ENCODE assay signal across 8 mouse cellular contexts in genomic region chr6:57702376-57702742, GRCm38 (mm10). TPM values are rescaled to one million over a fixed set of nuclear protein-coding genes. Genes with fewer than 3 reads are reported as not detected.
DNase-seq lines count a peak whose midpoint lies in the region; ATAC-seq and TF ChIP-seq lines count a peak whose summit lies in the region.

Gene Lancl2 (plus strand): TSS chr6:57702540.

- intact Hi-C loops in left cerebral cortex, postnatal 36 days (cut with DNase I), result loop anchor here (5.0 to 10.0 kb wide), 3 partner anchors 98 to 895 kb away; no protein-coding TSS in a partner anchor

- peak within 1 kb of the TSS; percentile 72 for H3K4me2 ChIP-seq in hindbrain, embryonic 14.5 days (replicated peaks)
- H3K4me2 ChIP-seq in midbrain, embryonic 14.5 days (ENCODE audit: low read length), result peak within 1 kb of the TSS; percentile 68

- no peak for TF ChIP-seq CTCF in testis, adult 2 months (IDR thresholded peaks at IDR 0.05; ENCODE audit: control insufficient read depth, insufficient read depth, insufficient replicate concordance, low read depth, low read length)

- no peak for DNase-seq in testis, postnatal 14 days (ENCODE audit: low spot score)
- DNase-seq in cerebellum, adult 9-11 months, result peak; percentile 75
- DNase-seq in gastrocnemius, adult 18-20 months (ENCODE audit: low spot score), result peak; percentile 22
- peak; percentile 70 for DNase-seq in hindbrain, embryonic 14.5 days (ENCODE audit: low spot score)
- peak in 1 of 2 experiments; percentile 64 for DNase-seq in left cerebral cortex, postnatal 36 days (ENCODE audit: low spot score in 2 of 2)
- peak; percentile 78 for DNase-seq in midbrain, embryonic 14.5 days
- DNase-seq in T-cell, adult 2 months (ENCODE audit: low spot score), result no peak

- H3K9me3 ChIP-seq in hindbrain, embryonic 14.5 days (ENCODE audit: control insufficient read depth, low read length), result no peaks in the 10 kb centered on the region
- no peaks in the 10 kb centered on the region for H3K9me3 ChIP-seq in midbrain, embryonic 14.5 days (ENCODE audit: control insufficient read depth, low read length)

- TF ChIP-seq POLR2A in testis, adult 2 months (IDR thresholded peaks at IDR 0.05; ENCODE audit: control insufficient read depth, low read depth, low read length), result no peak

- peak within 1 kb of the TSS; percentile 98 for H3K9ac ChIP-seq in hindbrain, embryonic 14.5 days
- H3K9ac ChIP-seq in midbrain, embryonic 14.5 days (replicated peaks; ENCODE audit: low read length), result peak within 1 kb of the TSS; percentile 98

- ATAC-seq in hindbrain, embryonic 14.5 days (ENCODE audit: low FRiP score), result peak; percentile 23
- ATAC-seq in midbrain, embryonic 14.5 days (ENCODE audit: low FRiP score, low TSS enrichment), result peak; percentile 39

- H3K27ac ChIP-seq in testis, adult 2 months (ENCODE audit: control insufficient read depth, insufficient read depth, low read depth, low read length), result peak within 1 kb of the TSS; percentile 100
- H3K27ac ChIP-seq in hindbrain, embryonic 14.5 days, result peak within 1 kb of the TSS; percentile 99
- peak within 1 kb of the TSS; percentile 100 for H3K27ac ChIP-seq in midbrain, embryonic 14.5 days (replicated peaks; ENCODE audit: low read depth, low read length)

- H3K27me3 ChIP-seq in testis, adult 2 months (ENCODE audit: control insufficient read depth, insufficient read depth, low read length), result no peaks in the 10 kb centered on the region
- H3K27me3 ChIP-seq in hindbrain, embryonic 14.5 days (ENCODE audit: control insufficient read depth, insufficient read depth, low read length), result no peaks in the 10 kb centered on the region
- H3K27me3 ChIP-seq in midbrain, embryonic 14.5 days (ENCODE audit: control insufficient read depth, insufficient read depth, low read length), result no peaks in the 10 kb centered on the region

- WGBS in hindbrain, embryonic 14.5 days, result under 1% methylated on average over 10 of the region's 10 CpGs
- 0% methylated on average over 10 of the region's 10 CpGs for WGBS in midbrain, embryonic 14.5 days

- H3K4me1 ChIP-seq in testis, adult 2 months (ENCODE audit: control insufficient read depth, insufficient read depth, low read length), result peaks cover 4% of the 10 kb centered on the region
- H3K4me1 ChIP-seq in hindbrain, embryonic 14.5 days (replicated peaks; ENCODE audit: control insufficient read depth, insufficient read depth, low read length), result peaks cover 27% of the 10 kb centered on the region
- H3K4me1 ChIP-seq in midbrain, embryonic 14.5 days (ENCODE audit: control insufficient read depth, insufficient read depth, low read length), result peaks cover 21% of the 10 kb centered on the region

- H3K4me3 ChIP-seq in testis, adult 2 months (ENCODE audit: control insufficient read depth, low read depth, low read length), result peak within 1 kb of the TSS; percentile 96
- peak within 1 kb of the TSS; percentile 65 for H3K4me3 ChIP-seq in hindbrain, embryonic 14.5 days (replicated peaks; ENCODE audit: low read length)
- H3K4me3 ChIP-seq in midbrain, embryonic 14.5 days (replicated peaks; ENCODE audit: low read depth, low read length), result peak within 1 kb of the TSS; percentile 78

- H3K36me3 ChIP-seq in testis, adult 2 months (ENCODE audit: control insufficient read depth, insufficient read depth, low read length), result no peaks in the 10 kb centered on the region
- no peaks in the 10 kb centered on the region for H3K36me3 ChIP-seq in hindbrain, embryonic 14.5 days (replicated peaks; ENCODE audit: control insufficient read depth, insufficient read depth)
- no peaks in the 10 kb centered on the region for H3K36me3 ChIP-seq in midbrain, embryonic 14.5 days (ENCODE audit: control insufficient read depth, insufficient read depth, low read length)

RNA-seq across cellular contexts. Expression of gene Lancl2, which starts in this region (rescaled TPM):
- polyA plus RNA-seq in testis, adult 2 months (2012; rRNA removed), result 71.1 and 87.9 TPM in 2 replicates
- total RNA-seq in gastrocnemius, adult 18-20 months (2021), result 10 to 100 TPM in 1 of 2 experiments, 1 to 10 TPM in 1; 9.9 to 10.6 TPM
- 93.2 and 98.8 TPM in 2 replicates for polyA plus RNA-seq in hindbrain, embryonic 14.5 days (2014; fragmentation: Nextera tagmentation; extraction: Ambion mirVana)
- 100 to 1,000 TPM; 114 to 127 TPM for total RNA-seq in left cerebral cortex, postnatal 36 days (2021)
- 84.2 and 102 TPM in 2 replicates for polyA plus RNA-seq in midbrain, embryonic 14.5 days (2014; fragmentation: Nextera tagmentation; extraction: Ambion mirVana)

Comparison
In these comparisons a context has a peak if more than half of its experiments do, and no peak if none do; other contexts are left out.
1. RNA of gene Lancl2 (total RNA-seq): 114 to 127 TPM in left cerebral cortex, postnatal 36 days; 9.9 to 10.6 TPM in gastrocnemius, adult 18-20 months; every median in the first group is over 4 times any median in the second.
2. DNase-seq: peak in cerebellum, adult 9-11 months (single experiment), gastrocnemius, adult 18-20 months (single experiment), hindbrain, embryonic 14.5 days (single experiment) and midbrain, embryonic 14.5 days (single experiment); none in testis, postnatal 14 days (single experiment) and T-cell, adult 2 months (single experiment).
3. Peak in every context shown above with its lines, with median percentiles within 50 percentile points of each other: H3K27ac ChIP-seq and H3K4me3 ChIP-seq.